Mouse (Mus musculus) lung, embryonic 15.5 days (tissue): ENCODE results near the gene Egf. TPM values are rescaled to one million over a fixed set of nuclear protein-coding genes. Genes with fewer than 3 reads are reported as not detected.

Source experiments
- microRNA-seq: library from miRNA; unstranded; fragments of <30 nt; microRNA quantifications from one replicate; pipeline ENCODE4, GENCODE M21; 2016
- polyA plus RNA-seq: library from polyadenylated mRNA; unstranded; fragments of >200 nt; fragmentation: Nextera tagmentation; extraction: Ambion mirVana; gene quantifications from 2 replicates; pipeline ENCODE4 v1.2.1, GENCODE M21; 2015

Gene Egf
- polyA plus RNA-seq, 1 experiment from 2014 or later: 1.3 TPM

Small RNA genes lying within 50 kb of the gene (microRNA-seq; reads per million reads assigned to microRNA genes)
- gene Gm24515: not detected

Other genes with a start within 250 kb of the Egf start
- gene Elovl6, start 223.0 kb downstream of the Egf start, polyA plus RNA-seq: 14.0 and 14.8 TPM in 2 replicates
- not detected in 2 replicates for gene Lrit3, start 48.7 kb upstream of the Egf start, polyA plus RNA-seq
- 0.15 TPM in 1 of 2 replicates, not detected in the other for gene Rrh, start 67.3 kb upstream of the Egf start, polyA plus RNA-seq
- gene Gar1, start 76.1 kb upstream of the Egf start, polyA plus RNA-seq: 82.9 and 92.0 TPM in 2 replicates
- gene Cfi, start 80.6 kb upstream of the Egf start, polyA plus RNA-seq: 19.8 and 22.2 TPM in 2 replicates
- gene Pla2g12a, start 123.3 kb upstream of the Egf start, polyA plus RNA-seq: 38.7 and 39.1 TPM in 2 replicates
- 81.2 and 87.4 TPM in 2 replicates for gene Casp6, start 146.1 kb upstream of the Egf start, polyA plus RNA-seq
- gene Mcub, start 214.9 kb upstream of the Egf start, polyA plus RNA-seq: 3.3 and 4.9 TPM in 2 replicates